Mouse (Mus musculus) B cell, adult 67 days (primary cell): ENCODE data around the gene Islr. TPM values are rescaled to one million over a fixed set of nuclear protein-coding genes. Genes with fewer than 3 reads are reported as not detected.

ENCODE experiments used
- total RNA-seq, 2 experiments: library from RNA; stranded (reverse); gene quantifications; 4 replicates each; pipeline ENCODE4 v1.2.4; 2023

Islr gene
- total RNA-seq: not detected

GRCm38 (mm10) chr9:58203516-58204447 is at the start of gene Islr, which contains the start of gene Islr2:
Gene Islr, minus strand, starts transcription at chr9:58204306.
Gene Islr2, minus strand, starts transcription at chr9:58204319.

GRCm38 (mm10) chr9:58253033-58253804 is 49.1 kb upstream of the Islr start, which contains the start of gene Stoml1:
Gene Stoml1, plus strand, starts transcription at chr9:58253164.

GRCm38 (mm10) chr9:58249592-58250192 is 45.6 kb upstream of the Islr start, which contains the start of gene Pml:
Gene Pml, minus strand, starts transcription at chr9:58249786.

GRCm38 (mm10) chr9:58118671-58119070 is 85.4 kb downstream of the Islr start, which contains the start of gene Ccdc33:
Gene Ccdc33, minus strand, starts transcription at chr9:58118823.

Other genes with a start within 250 kb of the Islr start
- under 1 TPM in 1 of 2 experiments, not detected in 1; 0.75 TPM for gene Cyp11a1, start 197.9 kb downstream of the Islr start, total RNA-seq
- gene Stra6, start 140.5 kb downstream of the Islr start, total RNA-seq: not detected
- not detected for gene Ccdc33, start 85.5 kb downstream of the Islr start, total RNA-seq
- 1 to 10 TPM; 6.3 to 8.5 TPM for gene Islr2, start within 50 bp of the Islr start, total RNA-seq
- gene Pml, start 45.5 kb upstream of the Islr start, total RNA-seq: 100 to 1,000 TPM; 378 to 447 TPM
- gene Stoml1, start 48.9 kb upstream of the Islr start, total RNA-seq: 100 to 1,000 TPM in 1 of 2 experiments, 10 to 100 TPM in 1; 74.9 to 103 TPM
- gene Loxl1, start 108.9 kb upstream of the Islr start, total RNA-seq: under 1 TPM in 1 of 2 experiments, not detected in 1; 0.15 TPM
- gene Tbc1d21, start 166.1 kb upstream of the Islr start, total RNA-seq: not detected